ENCODE assay signal across 24 mouse cellular contexts in genomic region chr17:47812200-47812599, GRCm38 (mm10). TPM values are rescaled to one million over a fixed set of nuclear protein-coding genes. Genes with fewer than 3 reads are reported as not detected.
DNase-seq lines count a peak whose midpoint lies in the region; ATAC-seq and TF ChIP-seq lines count a peak whose summit lies in the region.
"Had no signal": no experiment of that assay in that cellular context is flagged by ENCODE, and none has a peak within 500 bp of the region (broad histone marks: within the 10 kb centered on the region; RNA-seq: fewer than 3 reads in every experiment).

No protein-coding gene starts in this region.

- H3K9me3 ChIP-seq in hindbrain, embryonic 10.5 days, result no peaks in the 10 kb centered on the region
- H3K9me3 ChIP-seq in hindbrain, embryonic 13.5 days, result no peaks in the 10 kb centered on the region
- no peaks in the 10 kb centered on the region for H3K9me3 ChIP-seq in CH12.LX (replicated peaks; ENCODE audit: low read length)
- no peaks in the 10 kb centered on the region for H3K9me3 ChIP-seq in ES-E14 (ENCODE audit: control insufficient read depth, insufficient read depth, low read depth, low read length)
- no peaks in the 10 kb centered on the region for H3K9me3 ChIP-seq in embryonic facial prominence, embryonic 10.5 days
- H3K9me3 ChIP-seq in forebrain, embryonic 12.5 days, result no peaks in the 10 kb centered on the region
- H3K9me3 ChIP-seq in intestine, embryonic 16.5 days (ENCODE audit: control insufficient read depth, low read length), result no peaks in the 10 kb centered on the region
- H3K9me3 ChIP-seq: embryonic facial prominence, embryonic 12.5 days; forebrain, embryonic 13.5 days; heart, embryonic 15.5 days; hindbrain, embryonic 12.5 days had no signal

- no peak overlapping the region for H3K4me3 ChIP-seq in hindbrain, embryonic 10.5 days
- no peak overlapping the region for H3K4me3 ChIP-seq in hindbrain, embryonic 13.5 days
- H3K4me3 ChIP-seq in CH12.LX (replicated peaks in 1 of 3; ENCODE audit: low read depth in 2 of 3, low read length in 2 of 3, poor library complexity in 1 of 3) (no peak overlapping the region), ES-E14 (ENCODE audit: insufficient read depth in 1 of 2, low read depth in 1 of 2, low read length in 2 of 2, poor library complexity in 1 of 2, severe bottlenecking in 1 of 2) (no peak overlapping the region)
- H3K4me3 ChIP-seq in embryonic facial prominence, embryonic 10.5 days, result no peak overlapping the region
- no peak overlapping the region for H3K4me3 ChIP-seq in forebrain, embryonic 12.5 days (replicated peaks)
- no peak overlapping the region for H3K4me3 ChIP-seq in intestine, embryonic 16.5 days (ENCODE audit: low read length)
- H3K4me3 ChIP-seq: embryonic facial prominence, embryonic 12.5 days; forebrain, embryonic 13.5 days; gastrocnemius, adult 2 months; heart, embryonic 15.5 days; hindbrain, embryonic 12.5 days had no signal

- TF ChIP-seq RAD21 in CH12.LX (IDR thresholded peaks at IDR 0.05; ENCODE audit: low read depth, low read length), result no peak

- in situ Hi-C loops in CH12.LX (cut with MboI; ENCODE audit: low pct_ligation_motif_present, low pct_unique_long_range_greater_than_20kb, low sequenced_read_pairs), result no loop called here
- in situ Hi-C loops in ES-E14 (cut with MboI; ENCODE audit: low sequenced_read_pairs in 2 of 2, unreplicated experiment in 2 of 2), result no loop called here

- peaks cover 58% of the 10 kb centered on the region for H3K4me1 ChIP-seq in hindbrain, embryonic 10.5 days (replicated peaks)
- H3K4me1 ChIP-seq in hindbrain, embryonic 13.5 days (replicated peaks), result peaks cover 27% of the 10 kb centered on the region
- peaks cover 0 to 3% of the 10 kb centered on the region in 2 experiments; a peak in 2 of 4 replicates for H3K4me1 ChIP-seq in CH12.LX (ENCODE audit: control insufficient read depth in 1 of 2, insufficient read depth in 2 of 2)
- peaks cover 1 to 48% of the 10 kb centered on the region in 2 experiments; a peak in 2 of 4 replicates for H3K4me1 ChIP-seq in ES-E14 (ENCODE audit: control insufficient read depth in 2 of 2, insufficient read depth in 2 of 2, low read length in 2 of 2, poor library complexity in 1 of 2)
- H3K4me1 ChIP-seq in embryonic facial prominence, embryonic 10.5 days, result peaks cover 64% of the 10 kb centered on the region
- H3K4me1 ChIP-seq in forebrain, embryonic 12.5 days, result peaks cover 21% of the 10 kb centered on the region
- H3K4me1 ChIP-seq in intestine, embryonic 16.5 days (ENCODE audit: control insufficient read depth, insufficient read depth, low read length), result peaks cover 27% of the 10 kb centered on the region

- no peak overlapping the region for H3K9ac ChIP-seq in hindbrain, embryonic 13.5 days
- H3K9ac ChIP-seq in CH12.LX (ENCODE audit: insufficient read depth, low read depth) (no peak overlapping the region), ES-E14 (ENCODE audit: insufficient read depth, low read depth, low read length, poor library complexity, severe bottlenecking) (0 out of 2 replicates have a peak overlapping the region, but pooled peaks have one; percentile 30)
- H3K9ac ChIP-seq in forebrain, embryonic 12.5 days, result no peak overlapping the region
- H3K9ac ChIP-seq in intestine, embryonic 16.5 days (ENCODE audit: low read depth, low read length), result no peak overlapping the region
- H3K9ac ChIP-seq: embryonic facial prominence, embryonic 12.5 days; forebrain, embryonic 13.5 days; heart, embryonic 15.5 days; hindbrain, embryonic 12.5 days had no signal

- no peak for TF ChIP-seq POLR2A in CH12.LX (IDR thresholded peaks at IDR 0.05; ENCODE audit: low read depth, low read length)

- H3K27me3 ChIP-seq in hindbrain, embryonic 10.5 days (ENCODE audit: insufficient read depth, poor library complexity, severe bottlenecking), result 0 out of 2 replicates have a peak, but pooled peaks cover 4% of the 10 kb centered on the region
- peaks cover 20% of the 10 kb centered on the region; the same call in 1 of the 2 replicates for H3K27me3 ChIP-seq in hindbrain, embryonic 13.5 days
- no peaks in the 10 kb centered on the region for H3K27me3 ChIP-seq in CH12.LX (replicated peaks)
- H3K27me3 ChIP-seq in embryonic facial prominence, embryonic 10.5 days (replicated peaks; ENCODE audit: low read depth, poor library complexity, severe bottlenecking), result no peaks in the 10 kb centered on the region
- H3K27me3 ChIP-seq in forebrain, embryonic 12.5 days, result peaks cover 43% of the 10 kb centered on the region
- no peaks in the 10 kb centered on the region for H3K27me3 ChIP-seq in intestine, embryonic 16.5 days (replicated peaks; ENCODE audit: control insufficient read depth, insufficient read depth, low read length)
- H3K27me3 ChIP-seq: embryonic facial prominence, embryonic 12.5 days; heart, embryonic 15.5 days had no signal

- peak overlapping the region; percentile 77; the same call in 1 of the 2 replicates for H3K27ac ChIP-seq in hindbrain, embryonic 10.5 days
- no peak overlapping the region for H3K27ac ChIP-seq in hindbrain, embryonic 13.5 days
- H3K27ac ChIP-seq in CH12.LX (ENCODE audit: insufficient read depth, low read depth) (no peak overlapping the region), ES-E14 (ENCODE audit: insufficient read depth, low read depth, low read length, poor library complexity, severe bottlenecking) (no peak overlapping the region)
- peak overlapping the region; percentile 80 for H3K27ac ChIP-seq in embryonic facial prominence, embryonic 10.5 days (replicated peaks)
- H3K27ac ChIP-seq in forebrain, embryonic 12.5 days, result no peak overlapping the region
- no peak overlapping the region for H3K27ac ChIP-seq in intestine, embryonic 16.5 days (ENCODE audit: low read length)
- H3K27ac ChIP-seq: forebrain, embryonic 13.5 days; gastrocnemius, adult 2 months; hindbrain, embryonic 12.5 days; hindbrain, postnatal 0 days had no signal

- dilution Hi-C loops in CH12.LX (cut with MboI; ENCODE audit: extremely low pct_ligation_motif_present, extremely low pct_unique_long_range_greater_than_20kb, low sequenced_read_pairs), result no loop called here

- WGBS in hindbrain, embryonic 10.5 days, result 88% methylated on average over 6 of the region's 6 CpGs
- 88% methylated on average over 6 of the region's 6 CpGs for WGBS in hindbrain, embryonic 13.5 days
- 86% methylated on average over 6 of the region's 6 CpGs for WGBS in embryonic facial prominence, embryonic 10.5 days
- 85% methylated on average over 6 of the region's 6 CpGs for WGBS in forebrain, embryonic 12.5 days
- 89% methylated on average over 5 of the region's 6 CpGs for WGBS in intestine, embryonic 16.5 days

- no peak for TF ChIP-seq CTCF in CH12.LX (conservative IDR thresholded peaks at IDR 0.05 in 1 of 2, IDR thresholded peaks at IDR 0.05 in 1 of 2; ENCODE audit: low read depth in 2 of 2, low read length in 2 of 2)

- H3K36me3 ChIP-seq in hindbrain, embryonic 10.5 days, result peaks cover 22% of the 10 kb centered on the region
- no peaks in the 10 kb centered on the region for H3K36me3 ChIP-seq in hindbrain, embryonic 13.5 days
- H3K36me3 ChIP-seq in CH12.LX (replicated peaks in 1 of 2; ENCODE audit: control insufficient read depth in 1 of 2, insufficient read depth in 1 of 2, low read length in 1 of 2) (no peaks in the 10 kb centered on the region), ES-E14 (ENCODE audit: control insufficient read depth, insufficient read depth, low read length, poor library complexity, severe bottlenecking) (peaks cover 3% of the 10 kb centered on the region; the same call in 1 of the 2 replicates)
- peaks cover 31% of the 10 kb centered on the region for H3K36me3 ChIP-seq in embryonic facial prominence, embryonic 10.5 days (replicated peaks)
- no peaks in the 10 kb centered on the region for H3K36me3 ChIP-seq in forebrain, embryonic 12.5 days (replicated peaks)
- H3K36me3 ChIP-seq in intestine, embryonic 16.5 days (ENCODE audit: control insufficient read depth, insufficient read depth, low read length), result no peaks in the 10 kb centered on the region

- no peak for TF ChIP-seq EP300 in CH12.LX (IDR thresholded peaks at IDR 0.05; ENCODE audit: low read length)

- no peak for ATAC-seq in hindbrain, embryonic 13.5 days (ENCODE audit: low FRiP score)
- ATAC-seq in forebrain, embryonic 12.5 days (ENCODE audit: low FRiP score), result no peak
- no peak for ATAC-seq in intestine, embryonic 16.5 days
- ATAC-seq: activated CD4-positive, CD25-positive, alpha-beta regulatory T cell, adult 4 months; CD4-positive, CD25-positive, alpha-beta regulatory T cell, adult 4 months; forebrain, embryonic 13.5 days; hindbrain, postnatal 0 days had no signal

- H3K4me2 ChIP-seq in hindbrain, embryonic 13.5 days, result no peak overlapping the region
- H3K4me2 ChIP-seq in CH12.LX (ENCODE audit: insufficient read depth, low read depth, poor library complexity, severe bottlenecking), result no peak overlapping the region
- H3K4me2 ChIP-seq in forebrain, embryonic 12.5 days, result no peak overlapping the region
- H3K4me2 ChIP-seq in intestine, embryonic 16.5 days (ENCODE audit: low read depth, low read length), result no peak overlapping the region
- H3K4me2 ChIP-seq: embryonic facial prominence, embryonic 12.5 days; forebrain, embryonic 13.5 days; heart, embryonic 15.5 days; hindbrain, embryonic 12.5 days had no signal

- DNase-seq in hindbrain, embryonic 10.5 days (ENCODE audit: low spot score), result no peak
- DNase-seq in CH12.LX (ENCODE audit: extremely low read depth), result no peak
- DNase-seq in ES-E14 (ENCODE audit: low read depth, low spot score), result no peak
- no peak for DNase-seq in embryonic facial prominence, embryonic 10.5 days (ENCODE audit: low spot score)
- DNase-seq in left cerebral cortex, adult 18-20 months (ENCODE audit: low spot score in 2 of 2), result no peak
- DNase-seq: adrenal gland, adult 8-10 months; adrenal gland, postnatal 36 days; cerebellum, adult 2 months; cerebellum, postnatal 14 days; embryo, embryonic 11 days; gastrocnemius, adult 2 months; gastrocnemius, postnatal 36 days; heart, adult 11 months; kidney, adult 18-20 months had no signal

- H3K79me2 ChIP-seq in CH12.LX (replicated peaks; ENCODE audit: control insufficient read depth, extremely low read depth, insufficient read depth, poor library complexity, severe bottlenecking), result no peaks in the 10 kb centered on the region

TF ChIP-seq in ES-E14, 5 proteins besides CTCF, POLR2A, EP300 and RAD21 (continues in another document):
- TF ChIP-seq MAFK (IDR thresholded peaks at IDR 0.05; ENCODE audit: insufficient read depth, low read depth, low read length), result no peak

RNA-seq across cellular contexts. Expression of gene Mdfi, which starts 22.3 kb away (rescaled TPM):
- polyA plus RNA-seq in hindbrain, embryonic 10.5 days (2016; fragmentation: Nextera tagmentation; extraction: Ambion mirVana), result 19.9 and 30.6 TPM in 2 replicates
- 2.9 and 3.7 TPM in 2 replicates for polyA plus RNA-seq in hindbrain, embryonic 13.5 days (2015; fragmentation: Nextera tagmentation; extraction: Ambion mirVana)
- 0.08 and 0.30 TPM in 2 replicates for total RNA-seq in CH12.LX (2012; rRNA removed)
- 0.35 TPM in 1 of 2 replicates, not detected in the other for total RNA-seq in CH12.LX (2014; rRNA removed)
- 0.19 TPM in 1 of 2 replicates, not detected in the other for polyA plus RNA-seq in CH12.LX (2012; ENCODE audit: insufficient read length, low read depth)
- total RNA-seq in ES-E14 (2012; rRNA removed), result 15.6 and 25.0 TPM in 2 replicates
- 21.0 and 25.1 TPM in 2 replicates for polyA plus RNA-seq in embryonic facial prominence, embryonic 10.5 days (2016; fragmentation: Nextera tagmentation; extraction: Ambion mirVana)
- under 1 TPM in 1 of 2 experiments, not detected in 1; 0.88 TPM for total RNA-seq in left cerebral cortex, adult 18-20 months (2021)
- 7.2 and 9.9 TPM in 2 replicates for polyA plus RNA-seq in forebrain, embryonic 12.5 days (2016; fragmentation: Nextera tagmentation; extraction: Ambion mirVana)
- polyA plus RNA-seq in intestine, embryonic 16.5 days (2015; fragmentation: Nextera tagmentation; extraction: Ambion mirVana), result 6.5 and 8.8 TPM in 2 replicates
- polyA plus RNA-seq: activated CD4-positive, CD25-positive, alpha-beta regulatory T cell, adult 4 months; CD4-positive, CD25-positive, alpha-beta regulatory T cell, adult 4 months had no signal

Comparison
In these comparisons a context has a peak if more than half of its experiments do, and no peak if none do; other contexts are left out.
1. H3K27ac ChIP-seq: peak in hindbrain, embryonic 10.5 days (single experiment) and embryonic facial prominence, embryonic 10.5 days (single experiment); none in hindbrain, embryonic 13.5 days (single experiment), CH12.LX (single experiment), ES-E14 (single experiment), forebrain, embryonic 12.5 days (single experiment) and intestine, embryonic 16.5 days (single experiment).